Mouse (Mus musculus) right cerebral cortex, postnatal 4 days (tissue): ENCODE results near the gene Paqr5.

ENCODE experiments used
- DNase-seq: peaks from one replicate; pipeline ENCODE4 v3.0.0-alpha.2; 2022

The Paqr5 gene

GRCm38 (mm10) chr9:61952241-61952640 lies 74.4 kb downstream of the Paqr5 start:
- DNase-seq: no peak

GRCm38 (mm10) chr9:61947402-61948346 lies 79.0 kb downstream of the Paqr5 start:
- peak; percentile 79 for DNase-seq

- DNase-seq: peak; percentile 97
Measured at GRCm38 (mm10) chr9:61946623-61947401, 79.8 kb downstream of the Paqr5 start, which contains the start of gene Kif23. TSS of gene Kif23 (minus strand) at chr9:61946774.

- no peak for DNase-seq
Measured at GRCm38 (mm10) chr9:61945973-61946611, 80.6 kb downstream of the Paqr5 start.

- DNase-seq: no peak
Measured at GRCm38 (mm10) chr9:61941054-61941453, 85.6 kb downstream of the Paqr5 start.

GRCm38 (mm10) chr9:61933333-61933732 lies 93.3 kb downstream of the Paqr5 start:
- DNase-seq: no peak

GRCm38 (mm10) chr9:61932009-61932408 lies 94.6 kb downstream of the Paqr5 start:
- no peak for DNase-seq

- DNase-seq: no peak
Measured at GRCm38 (mm10) chr9:61925086-61925660, 101.5 kb downstream of the Paqr5 start.

GRCm38 (mm10) chr9:61920331-61920730 lies 106.3 kb downstream of the Paqr5 start:
- no peak for DNase-seq

GRCm38 (mm10) chr9:61919464-61919863 lies 107.2 kb downstream of the Paqr5 start:
- no peak for DNase-seq

GRCm38 (mm10) chr9:61917436-61917835 lies 109.2 kb downstream of the Paqr5 start:
- DNase-seq: no peak

- DNase-seq: no peak
Measured at GRCm38 (mm10) chr9:61916986-61917385, 109.7 kb downstream of the Paqr5 start.

- no peak for DNase-seq
Measured at GRCm38 (mm10) chr9:61915393-61916005, 111.2 kb downstream of the Paqr5 start.

- DNase-seq: no peak
Measured at GRCm38 (mm10) chr9:61914917-61915300, 111.7 kb downstream of the Paqr5 start.

- peak; percentile 93 for DNase-seq
Measured at GRCm38 (mm10) chr9:61914203-61914916, 112.3 kb downstream of the Paqr5 start, which contains the start of gene Rplp1. TSS of gene Rplp1 (minus strand) at chr9:61914542.

GRCm38 (mm10) chr9:61911300-61912128 lies 115.1 kb downstream of the Paqr5 start:
- DNase-seq: no peak

GRCm38 (mm10) chr9:61910526-61911256 lies 116.0 kb downstream of the Paqr5 start:
- DNase-seq: peak; percentile 59

- DNase-seq: no peak
Measured at GRCm38 (mm10) chr9:61909633-61910032, 117.0 kb downstream of the Paqr5 start.

- DNase-seq: no peak
Measured at GRCm38 (mm10) chr9:61908832-61909407, 117.7 kb downstream of the Paqr5 start.

GRCm38 (mm10) chr9:61908341-61908740 lies 118.3 kb downstream of the Paqr5 start:
- no peak for DNase-seq
